Mouse (Mus musculus): ENCODE measurements around the gene Bcl2. TPM values are rescaled to one million over a fixed set of nuclear protein-coding genes. Genes with fewer than 3 reads are reported as not detected.

Gene Bcl2
- polyA plus RNA-seq, 1 experiment from 2014 or later: 8.3 TPM

DNA sequence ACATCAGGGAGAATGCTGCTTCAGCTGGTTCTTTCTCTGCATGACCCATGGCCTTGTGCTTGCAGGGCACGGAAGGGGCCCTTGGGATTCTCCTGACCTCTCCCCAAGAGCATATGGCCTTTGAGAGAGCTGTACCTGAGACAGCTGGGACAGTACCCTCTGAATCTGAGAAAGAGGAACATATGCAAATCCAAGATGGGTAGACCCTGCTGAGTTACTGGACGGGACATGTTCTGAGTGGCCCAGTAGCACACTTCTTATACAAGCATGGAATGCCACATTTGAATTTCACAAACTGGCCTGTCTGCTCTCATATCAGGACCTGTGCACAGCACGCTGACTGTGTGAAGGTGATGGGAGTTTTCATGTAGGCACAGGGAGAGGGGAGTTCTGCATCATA is 31.2 kb downstream of the Bcl2 start:
- no peaks in the 10 kb centered on the region for H3K36me3 ChIP-seq
- no peaks in the 10 kb centered on the region for H3K4me1 ChIP-seq (replicated peaks)
- no peaks in the 10 kb centered on the region for H3K9me3 ChIP-seq
- H3K27me3 ChIP-seq (ENCODE audit: insufficient read depth, poor library complexity, severe bottlenecking): no peaks in the 10 kb centered on the region
- H3K27ac ChIP-seq: no peak overlapping the region
- no peak overlapping the region for H3K4me3 ChIP-seq
- WGBS: 82% methylated on average over 3 of the region's 3 CpGs
- no peak for DNase-seq (ENCODE audit: low spot score)

DNA sequence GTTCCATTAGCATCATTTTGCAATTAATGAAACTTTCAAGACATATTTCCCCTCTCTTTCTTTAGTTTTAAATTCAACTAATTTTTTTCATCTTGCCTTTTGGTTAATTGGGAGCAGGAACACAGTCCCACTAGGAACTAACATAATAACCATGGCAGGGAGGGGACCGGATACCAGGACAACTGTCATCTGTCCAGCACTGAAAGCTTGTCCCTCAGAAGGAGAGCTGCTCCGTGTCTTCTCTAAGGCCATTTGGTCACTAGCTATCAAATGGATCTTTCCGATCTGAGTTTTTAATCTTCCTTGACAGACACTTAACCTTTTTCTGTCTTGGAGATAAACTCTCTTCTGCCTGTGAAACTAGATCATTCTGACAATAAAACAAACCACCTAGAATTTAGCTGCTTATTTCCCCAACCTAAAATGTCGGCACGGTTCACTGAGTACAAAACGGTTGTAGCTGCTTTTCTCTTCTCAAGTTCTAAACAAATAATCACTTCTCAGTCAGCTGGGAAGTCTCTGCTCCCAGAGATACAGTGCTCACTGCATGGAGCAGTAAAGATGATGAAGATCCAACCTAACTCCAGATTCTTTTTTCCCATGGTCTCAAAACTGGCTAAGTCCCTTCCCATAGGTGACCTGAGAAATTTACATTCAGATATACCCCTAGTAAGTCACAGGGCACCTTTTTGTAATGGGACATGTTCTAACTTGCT is 34.1 kb downstream of the Bcl2 start:
- Histone ChIP-seq H3K4me3 (no peak overlapping the region), H3K27me3 (ENCODE audit: insufficient read depth, poor library complexity, severe bottlenecking) (no peaks in the 10 kb centered on the region), H3K36me3 (no peaks in the 10 kb centered on the region), H3K9me3 (no peaks in the 10 kb centered on the region), H3K27ac (no peak overlapping the region), H3K4me1 (replicated peaks) (no peaks in the 10 kb centered on the region)
- DNase-seq (ENCODE audit: low spot score): no peak
- WGBS: 81% methylated on average over 6 of the region's 6 CpGs

DNA sequence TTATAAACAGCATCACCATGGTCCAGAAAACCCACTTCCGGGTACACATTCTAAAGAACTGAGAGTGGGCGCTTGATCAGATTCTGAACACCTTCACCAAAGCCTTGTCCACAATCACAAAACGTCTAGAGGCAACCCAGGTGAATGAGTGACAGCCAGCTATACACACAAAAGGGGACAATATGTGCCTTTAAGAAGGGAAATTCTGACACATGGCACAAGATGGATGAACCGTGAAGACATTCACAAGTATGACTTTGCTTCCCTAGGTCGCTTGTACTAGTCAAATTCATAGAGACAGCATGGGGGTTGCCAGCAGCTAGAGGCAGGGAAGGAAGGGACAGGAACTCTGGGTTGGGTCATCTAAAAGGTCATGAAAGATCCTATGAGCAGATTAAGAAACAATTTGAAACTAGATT is 36.0 kb downstream of the Bcl2 start:
- H3K4me1 ChIP-seq (replicated peaks): no peaks in the 10 kb centered on the region
- no peak overlapping the region for H3K27ac ChIP-seq
- H3K27me3 ChIP-seq (ENCODE audit: insufficient read depth, poor library complexity, severe bottlenecking): no peaks in the 10 kb centered on the region
- no peaks in the 10 kb centered on the region for H3K9me3 ChIP-seq
- H3K4me3 ChIP-seq: no peak overlapping the region
- H3K36me3 ChIP-seq: no peaks in the 10 kb centered on the region
- no peak for DNase-seq (ENCODE audit: low spot score)
- 74% methylated on average over 5 of the region's 5 CpGs for WGBS

DNA sequence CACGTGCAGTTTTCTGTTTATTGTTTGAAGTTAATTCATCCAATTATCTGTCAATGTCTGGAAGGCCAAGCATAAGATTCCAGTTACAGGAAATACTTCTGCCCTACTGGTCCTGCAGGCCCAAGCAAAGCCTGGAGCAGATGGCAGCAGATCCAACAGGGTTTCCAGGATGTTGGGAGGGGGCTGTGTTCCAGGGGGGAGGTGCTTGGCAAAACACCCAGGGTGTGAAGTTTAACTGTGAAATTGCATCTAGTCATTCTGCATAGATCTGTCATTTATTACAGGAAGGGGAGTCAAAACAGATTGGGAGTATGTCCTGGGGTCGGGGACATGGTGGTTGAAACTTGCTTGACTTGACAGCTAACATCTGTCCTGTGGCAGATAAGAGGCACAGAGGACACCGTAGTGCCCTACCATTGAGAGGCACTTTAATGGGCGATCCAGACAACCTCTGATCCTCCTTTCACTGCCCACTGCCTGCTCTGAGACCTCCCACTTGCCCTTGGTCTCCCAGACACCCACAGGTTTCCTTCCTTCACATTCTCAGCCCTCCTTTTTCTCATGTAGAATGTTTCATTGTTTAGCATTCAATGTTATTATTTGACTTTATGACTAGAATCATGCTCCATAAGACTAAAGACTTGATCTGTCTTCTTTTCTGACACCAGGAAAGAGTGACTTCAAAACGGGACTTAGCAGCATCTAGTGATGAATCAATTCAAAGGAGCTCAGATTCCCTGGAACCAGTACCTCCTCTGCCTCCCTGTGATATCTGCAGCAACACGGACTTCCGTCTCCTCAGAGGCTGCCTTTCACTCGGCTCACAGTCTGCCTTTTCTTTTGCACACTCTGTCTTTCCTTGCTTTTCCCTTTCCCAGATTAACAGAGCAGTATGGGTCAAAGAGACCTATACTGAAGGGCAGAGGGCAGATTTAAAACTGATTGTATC is 47.7 kb downstream of the Bcl2 start:
- H3K4me1 ChIP-seq (replicated peaks): 0 out of 2 replicates have a peak, but pooled peaks cover 5% of the 10 kb centered on the region
- H3K4me3 ChIP-seq: no peak overlapping the region
- DNase-seq (ENCODE audit: low spot score): no peak
- no peaks in the 10 kb centered on the region for H3K27me3 ChIP-seq (ENCODE audit: insufficient read depth, poor library complexity, severe bottlenecking)
- H3K27ac ChIP-seq: no peak overlapping the region
- H3K36me3 ChIP-seq: no peaks in the 10 kb centered on the region
- no peaks in the 10 kb centered on the region for H3K9me3 ChIP-seq
- WGBS: 77% methylated on average over 8 of the region's 8 CpGs

- WGBS: 83% methylated on average over 1 of the region's 1 CpGs
- Histone ChIP-seq H3K4me3 (no peak overlapping the region), H3K9me3 (no peaks in the 10 kb centered on the region), H3K4me1 (replicated peaks) (0 out of 2 replicates have a peak, but pooled peaks cover 5% of the 10 kb centered on the region), H3K36me3 (no peaks in the 10 kb centered on the region), H3K27ac (no peak overlapping the region), H3K27me3 (ENCODE audit: insufficient read depth, poor library complexity, severe bottlenecking) (no peaks in the 10 kb centered on the region)
- no peak for DNase-seq (ENCODE audit: low spot score)
Observed at GRCm38 (mm10) chr1:106664978-106665377, 49.1 kb downstream of the Bcl2 start.

- no peak overlapping the region for H3K27ac ChIP-seq
- 0 out of 2 replicates have a peak, but pooled peaks cover 5% of the 10 kb centered on the region for H3K4me1 ChIP-seq (replicated peaks)
- no peak overlapping the region for H3K4me3 ChIP-seq
- no peaks in the 10 kb centered on the region for H3K27me3 ChIP-seq (ENCODE audit: insufficient read depth, poor library complexity, severe bottlenecking)
- DNase-seq (ENCODE audit: low spot score): no peak
- 90% methylated on average over 5 of the region's 5 CpGs for WGBS
- no peaks in the 10 kb centered on the region for H3K9me3 ChIP-seq
- H3K36me3 ChIP-seq: no peaks in the 10 kb centered on the region
Observed at GRCm38 (mm10) chr1:106662486-106662885, 51.6 kb downstream of the Bcl2 start.

GRCm38 (mm10) chr1:106658293-106658847 is 55.7 kb downstream of the Bcl2 start:
- peaks cover 3% of the 10 kb centered on the region; the same call in 1 of the 2 replicates for H3K4me1 ChIP-seq (replicated peaks)
- no peaks in the 10 kb centered on the region for H3K36me3 ChIP-seq
- DNase-seq (ENCODE audit: low spot score): no peak
- H3K9me3 ChIP-seq: no peaks in the 10 kb centered on the region
- no peak overlapping the region for H3K4me3 ChIP-seq
- no peak overlapping the region for H3K27ac ChIP-seq
- 91% methylated on average over 5 of the region's 5 CpGs for WGBS
- H3K27me3 ChIP-seq (ENCODE audit: insufficient read depth, poor library complexity, severe bottlenecking): no peaks in the 10 kb centered on the region

- Histone ChIP-seq H3K36me3 (no peaks in the 10 kb centered on the region), H3K27me3 (ENCODE audit: insufficient read depth, poor library complexity, severe bottlenecking) (no peaks in the 10 kb centered on the region), H3K4me1 (replicated peaks) (peaks cover 5% of the 10 kb centered on the region), H3K9me3 (no peaks in the 10 kb centered on the region), H3K4me3 (no peak overlapping the region), H3K27ac (no peak overlapping the region)
- WGBS: 71% methylated on average over 5 of the region's 5 CpGs
- no peak for DNase-seq (ENCODE audit: low spot score)
Observed at GRCm38 (mm10) chr1:106656207-106656738, 57.8 kb downstream of the Bcl2 start.

- no peak for DNase-seq (ENCODE audit: low spot score)
- H3K4me1 ChIP-seq (replicated peaks): peaks cover 15% of the 10 kb centered on the region
- no peaks in the 10 kb centered on the region for H3K27me3 ChIP-seq (ENCODE audit: insufficient read depth, poor library complexity, severe bottlenecking)
- no peaks in the 10 kb centered on the region for H3K9me3 ChIP-seq
- H3K27ac ChIP-seq: no peak overlapping the region
- no peak overlapping the region for H3K4me3 ChIP-seq
- no peaks in the 10 kb centered on the region for H3K36me3 ChIP-seq
- WGBS: 94% methylated on average over 6 of the region's 6 CpGs
Observed at GRCm38 (mm10) chr1:106654254-106654653, 59.8 kb downstream of the Bcl2 start.

- Histone ChIP-seq H3K9me3 (no peaks in the 10 kb centered on the region), H3K4me1 (replicated peaks) (peaks cover 15% of the 10 kb centered on the region), H3K27ac (no peak overlapping the region), H3K4me3 (no peak overlapping the region), H3K27me3 (ENCODE audit: insufficient read depth, poor library complexity, severe bottlenecking) (no peaks in the 10 kb centered on the region), H3K36me3 (no peaks in the 10 kb centered on the region)
- DNase-seq (ENCODE audit: low spot score): no peak
- WGBS: 67% methylated on average over 4 of the region's 4 CpGs
Observed at GRCm38 (mm10) chr1:106653441-106653860, 60.6 kb downstream of the Bcl2 start.

- Histone ChIP-seq H3K27ac (no peak overlapping the region), H3K4me3 (no peak overlapping the region), H3K4me1 (replicated peaks) (peaks cover 15% of the 10 kb centered on the region), H3K9me3 (no peaks in the 10 kb centered on the region), H3K27me3 (ENCODE audit: insufficient read depth, poor library complexity, severe bottlenecking) (no peaks in the 10 kb centered on the region), H3K36me3 (no peaks in the 10 kb centered on the region)
- DNase-seq (ENCODE audit: low spot score): no peak
- WGBS: 76% methylated on average over 7 of the region's 7 CpGs
Observed at GRCm38 (mm10) chr1:106651211-106651610, 62.9 kb downstream of the Bcl2 start.

- Histone ChIP-seq H3K4me1 (replicated peaks) (peaks cover 13% of the 10 kb centered on the region), H3K36me3 (no peaks in the 10 kb centered on the region), H3K27ac (no peak overlapping the region), H3K27me3 (ENCODE audit: insufficient read depth, poor library complexity, severe bottlenecking) (no peaks in the 10 kb centered on the region), H3K4me3 (no peak overlapping the region), H3K9me3 (no peaks in the 10 kb centered on the region)
- WGBS: 90% methylated on average over 4 of the region's 4 CpGs
- DNase-seq (ENCODE audit: low spot score): no peak
Observed at GRCm38 (mm10) chr1:106650427-106650826, 63.6 kb downstream of the Bcl2 start.

All from hindbrain, embryonic 10.5 days (tissue).